Mouse (Mus musculus) hindbrain, embryonic 10.5 days (tissue): ENCODE measurements around the gene Lypd8. TPM values are rescaled to one million over a fixed set of nuclear protein-coding genes. Genes with fewer than 3 reads are reported as not detected.

ENCODE experiments used
- DNase-seq: peaks from one replicate; pipeline ENCODE4 v3.0.0-alpha.2; 2017; ENCODE audit warnings: low spot score
- H3K27ac ChIP-seq: fragments of 300-500 bp; sonication (generic); 2 replicates; pipeline ENCODE4 v1.5.1; 2016; ENCODE audit warnings: mild to moderate bottlenecking, moderate library complexity
- H3K27me3 ChIP-seq: fragments of 300-500 bp; sonication (generic); 2 replicates; pipeline ENCODE4 v1.6.1; 2016; ENCODE audit warnings: mild to moderate bottlenecking; ENCODE audit not compliant: poor library complexity, insufficient read depth, severe bottlenecking
- H3K36me3 ChIP-seq: fragments of 300-500 bp; sonication (generic); 2 replicates; pipeline ENCODE4 v1.6.1; 2016; ENCODE audit warnings: mild to moderate bottlenecking, moderate library complexity
- H3K4me1 ChIP-seq: fragments of 300-500 bp; sonication (generic); replicated peaks from 2 replicates; pipeline ENCODE4 v1.6.1; 2016; ENCODE audit warnings: mild to moderate bottlenecking
- H3K4me3 ChIP-seq: fragments of 300-500 bp; sonication (generic); 2 replicates; pipeline ENCODE4 v1.5.1; 2016; ENCODE audit warnings: mild to moderate bottlenecking, moderate library complexity
- H3K9me3 ChIP-seq: fragments of 300-500 bp; sonication (generic); 2 replicates; pipeline ENCODE4 v1.6.1; 2016; ENCODE audit warnings: mild to moderate bottlenecking, moderate library complexity
- WGBS: fragments of 180-500 bp; shearing (Covaris S2); methylation state at CpG from one replicate; pipeline ENCODE4 v1.1.7; 2016; 5-methylcytosine and 5-hydroxymethylcytosine counted together
- polyA plus RNA-seq: library from polyadenylated mRNA; unstranded; fragments of >200 nt; fragmentation: Nextera tagmentation; extraction: Ambion mirVana; gene quantifications from 2 replicates; pipeline ENCODE4 v1.2.1, GENCODE M21; 2016

Gene Lypd8
- polyA plus RNA-seq, 1 experiment from 2014 or later = not detected

DNA sequence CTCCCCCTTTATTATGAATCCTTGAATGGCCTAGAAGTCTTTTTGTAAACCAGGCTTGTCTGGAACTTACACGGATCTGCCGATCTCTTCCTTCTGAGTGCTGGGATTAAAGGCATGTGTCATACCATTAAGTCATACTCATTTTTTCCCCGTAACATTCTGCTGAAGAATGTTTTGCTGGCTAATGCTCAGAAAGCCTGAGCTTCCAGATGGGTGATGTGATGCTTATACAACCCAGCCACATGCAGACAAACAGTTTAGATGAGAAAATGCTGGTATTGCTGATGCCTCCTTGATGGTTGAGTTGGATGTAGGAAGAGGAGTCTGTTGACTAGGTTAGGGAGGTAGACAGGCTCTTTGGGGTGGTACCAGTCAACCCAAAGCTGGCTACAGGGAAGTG lies 39.5 kb downstream of the Lypd8 start:
- Histone ChIP-seq H3K4me3 (no peak overlapping the region), H3K36me3 (no peaks in the 10 kb centered on the region), H3K9me3 (no peaks in the 10 kb centered on the region), H3K27ac (no peak overlapping the region), H3K4me1 (0 out of 2 replicates have a peak, but pooled peaks cover 2% of the 10 kb centered on the region), H3K27me3 (no peaks in the 10 kb centered on the region)
- 87% methylated on average over 3 of the region's 3 CpGs for WGBS
- DNase-seq = no peak

DNA sequence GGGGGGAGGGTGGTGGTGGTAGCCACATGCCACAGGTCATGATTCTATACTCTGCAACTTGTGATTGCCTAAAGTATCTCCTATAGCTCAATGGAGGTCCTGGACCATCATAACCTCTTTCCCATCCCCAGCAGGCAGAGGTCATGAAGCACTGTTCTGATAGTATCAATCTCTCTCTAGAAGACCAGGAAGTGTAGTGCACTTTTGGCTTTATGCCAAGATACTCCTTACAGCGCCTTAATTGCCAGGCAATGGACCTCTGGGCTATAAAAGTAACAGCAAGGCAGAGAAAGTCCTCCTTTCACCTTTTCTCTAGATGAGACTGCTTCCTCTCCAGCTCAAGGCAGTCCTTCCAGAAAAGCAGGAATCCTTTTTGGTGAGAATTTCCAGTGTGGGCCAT lies 42.0 kb downstream of the Lypd8 start, which contains the start of gene 1810065E05Rik:
Gene 1810065E05Rik (plus strand): TSS at position 297 of the 400 bp plus-strand sequence.
- Histone ChIP-seq H3K27ac (no peak within 1 kb of the TSS), H3K9me3 (no peaks in the 10 kb centered on the region), H3K27me3 (no peaks in the 10 kb centered on the region), H3K4me3 (no peak within 1 kb of the TSS), H3K4me1 (0 out of 2 replicates have a peak, but pooled peaks cover 2% of the 10 kb centered on the region), H3K36me3 (no peaks in the 10 kb centered on the region)
- 77% methylated on average over 1 of the region's 1 CpGs for WGBS
- DNase-seq = no peak

DNA sequence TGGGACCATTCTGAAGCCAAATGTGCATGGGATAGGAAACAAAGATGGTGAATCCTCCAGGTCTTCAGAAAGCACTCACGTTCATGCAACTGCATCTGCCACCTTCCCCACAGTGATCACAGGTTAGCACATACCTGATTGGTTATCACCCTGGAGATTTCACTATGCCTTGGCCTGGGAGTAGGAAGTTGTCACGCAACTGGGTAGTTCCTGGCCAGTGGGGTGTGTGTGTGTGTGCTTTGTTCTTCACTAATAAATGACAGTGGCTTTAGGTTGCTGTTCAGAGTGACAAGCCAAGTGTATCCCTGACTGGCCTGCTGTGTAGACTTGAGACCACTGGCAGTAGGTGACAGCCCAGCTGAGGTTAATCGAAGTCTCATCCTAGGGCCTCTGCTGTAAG lies 53.4 kb downstream of the Lypd8 start, which contains the start of gene Gm12253:
Gene Gm12253 (plus strand): TSS at position 301 of the 400 bp plus-strand sequence.
- H3K9me3 ChIP-seq = no peaks in the 10 kb centered on the region
- no peaks in the 10 kb centered on the region for H3K4me1 ChIP-seq
- no peak within 1 kb of the TSS for H3K27ac ChIP-seq
- H3K36me3 ChIP-seq = no peaks in the 10 kb centered on the region
- no peak for DNase-seq
- 89% methylated on average over 3 of the region's 3 CpGs for WGBS
- H3K27me3 ChIP-seq = no peaks in the 10 kb centered on the region
- no peak within 1 kb of the TSS for H3K4me3 ChIP-seq

DNA sequence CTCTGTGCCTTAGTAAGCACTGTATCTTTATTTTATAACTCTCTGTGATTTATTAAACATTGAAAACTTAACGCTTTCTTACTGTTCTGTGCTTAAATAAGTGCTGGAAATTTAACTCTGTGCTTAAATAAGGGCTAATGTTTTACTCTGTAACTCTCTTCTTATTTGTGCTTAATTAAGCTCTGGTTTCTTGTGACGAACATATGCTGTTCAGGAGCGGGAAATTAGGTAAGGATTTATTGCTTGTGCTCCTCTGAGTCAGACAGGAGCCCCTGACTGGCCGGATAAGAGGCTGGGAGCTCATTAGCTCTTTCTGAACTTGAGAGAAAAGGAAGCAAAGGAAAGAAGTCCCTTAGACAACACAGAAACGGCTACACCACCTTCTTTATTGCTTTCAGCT lies 59.0 kb downstream of the Lypd8 start:
- Histone ChIP-seq H3K9me3 (no peaks in the 10 kb centered on the region), H3K4me3 (no peak overlapping the region), H3K27ac (no peak overlapping the region), H3K4me1 (no peaks in the 10 kb centered on the region), H3K27me3 (no peaks in the 10 kb centered on the region), H3K36me3 (no peaks in the 10 kb centered on the region)
- 78% methylated on average over 5 of the region's 5 CpGs for WGBS
- no peak for DNase-seq

Other genes with a start within 250 kb of the Lypd8 start
- gene Gemin5, start 210.5 kb upstream of the Lypd8 start, polyA plus RNA-seq = 27.0 and 31.8 TPM in 2 replicates
- 140 TPM in 2 replicates for gene Mrpl22, start 207.4 kb upstream of the Lypd8 start, polyA plus RNA-seq
- gene Igtp, start 179.5 kb upstream of the Lypd8 start, polyA plus RNA-seq = 1.6 and 2.5 TPM in 2 replicates
- gene Irgm2, start 179.4 kb upstream of the Lypd8 start, polyA plus RNA-seq = 0.44 and 0.55 TPM in 2 replicates
- gene 4930438A08Rik, start 104.2 kb upstream of the Lypd8 start, polyA plus RNA-seq = 0.12 and 0.14 TPM in 2 replicates
- gene Zfp692, start 72.0 kb upstream of the Lypd8 start, polyA plus RNA-seq = 24.2 and 28.2 TPM in 2 replicates
- 28.4 and 30.4 TPM in 2 replicates for gene Zfp672, start 48.7 kb upstream of the Lypd8 start, polyA plus RNA-seq
- 50.7 and 52.0 TPM in 2 replicates for gene Sh3bp5l, start 48.3 kb upstream of the Lypd8 start, polyA plus RNA-seq
- gene 1810065E05Rik, start 42.1 kb downstream of the Lypd8 start, polyA plus RNA-seq = not detected in 2 replicates
- not detected in 2 replicates for gene Gm12253, start 53.5 kb downstream of the Lypd8 start, polyA plus RNA-seq
- not detected in 2 replicates for gene Lypd9, start 73.9 kb downstream of the Lypd8 start, polyA plus RNA-seq
- not detected in 2 replicates for gene Olfr30, start 83.2 kb downstream of the Lypd8 start, polyA plus RNA-seq
- gene Olfr332, start 113.5 kb downstream of the Lypd8 start, polyA plus RNA-seq = not detected in 2 replicates
- not detected in 2 replicates for gene Olfr331, start 123.5 kb downstream of the Lypd8 start, polyA plus RNA-seq
- gene Olfr330, start 155.8 kb downstream of the Lypd8 start, polyA plus RNA-seq = not detected in 2 replicates
- not detected in 2 replicates for gene Olfr329-ps, start 167.4 kb downstream of the Lypd8 start, polyA plus RNA-seq
- gene Olfr328, start 176.6 kb downstream of the Lypd8 start, polyA plus RNA-seq = not detected in 2 replicates
- gene Olfr224, start 191.5 kb downstream of the Lypd8 start, polyA plus RNA-seq = not detected in 2 replicates
- gene Olfr325, start 198.7 kb downstream of the Lypd8 start, polyA plus RNA-seq = not detected in 2 replicates
- not detected in 2 replicates for gene Olfr324, start 216.1 kb downstream of the Lypd8 start, polyA plus RNA-seq
- gene 2210407C18Rik, start 237.0 kb downstream of the Lypd8 start, polyA plus RNA-seq = not detected in 2 replicates